Mouse (Mus musculus) ES-Bruce4 (cell line): ENCODE results near the gene Csnk1g2. TPM values are rescaled to one million over a fixed set of nuclear protein-coding genes. Genes with fewer than 3 reads are reported as not detected.
A peak's percentile ranks its signal among the peaks of the same experiment; 100 is the strongest.

Experiments
- H3K27ac ChIP-seq: 2 replicates; pipeline ENCODE4 v1.5.1; 2012; ENCODE audit warnings: low read length, inconsistent platforms; ENCODE audit not compliant: insufficient read depth
- H3K27me3 ChIP-seq: 2 replicates; pipeline ENCODE4 v1.6.1; 2012; ENCODE audit warnings: mild to moderate bottlenecking, low read length, inconsistent platforms; ENCODE audit not compliant: control insufficient read depth, poor library complexity, insufficient read depth, severe bottlenecking
- H3K36me3 ChIP-seq: 2 replicates; pipeline ENCODE4 v1.6.1; 2012; ENCODE audit warnings: inconsistent platforms, mild to moderate bottlenecking, low read length, moderate library complexity; ENCODE audit not compliant: control insufficient read depth, poor library complexity, insufficient read depth, severe bottlenecking
- H3K4me1 ChIP-seq: one replicate; pipeline ENCODE4 v1.8.1; 2011; ENCODE audit warnings: low read length; ENCODE audit not compliant: control insufficient read depth, insufficient read depth
- H3K4me3 ChIP-seq: 2 replicates; pipeline ENCODE4 v1.5.1; 2011; ENCODE audit warnings: low read depth, mild to moderate bottlenecking, low read length
- H3K9ac ChIP-seq: 2 replicates; pipeline ENCODE4 v1.6.1; 2012; ENCODE audit warnings: low read depth, mild to moderate bottlenecking, inconsistent platforms; ENCODE audit not compliant: poor library complexity, severe bottlenecking
- H3K9me3 ChIP-seq: replicated peaks from 2 replicates; pipeline ENCODE4 v1.6.1; 2012; ENCODE audit warnings: mild to moderate bottlenecking, low read length, inconsistent platforms; ENCODE audit not compliant: control insufficient read depth, poor library complexity, insufficient read depth, severe bottlenecking
- CTCF ChIP-seq: IDR thresholded peaks from one replicate; pipeline ENCODE4 v1.8.1; 2011; ENCODE audit warnings: low read depth, low read length
- EP300 ChIP-seq: IDR thresholded peaks from 2 replicates; pipeline ENCODE4 v1.6.1; 2011; ENCODE audit warnings: low read depth, low read length; ENCODE audit not compliant: insufficient read depth
- POLR2A ChIP-seq: IDR thresholded peaks from one replicate; pipeline ENCODE4 v1.8.1; 2011; ENCODE audit warnings: low read length; ENCODE audit not compliant: insufficient read depth
- polyA plus RNA-seq: library from polyadenylated mRNA; stranded (reverse); fragments of >200 nt; gene quantifications from 2 replicates; pipeline ENCODE4 v1.2.4, GENCODE M21; 2011; ENCODE audit warnings: low read depth; ENCODE audit not compliant: missing spikeins, insufficient read depth, insufficient read length

Gene Csnk1g2
- polyA plus RNA-seq, 1 experiment: 82.7 TPM

DNA sequence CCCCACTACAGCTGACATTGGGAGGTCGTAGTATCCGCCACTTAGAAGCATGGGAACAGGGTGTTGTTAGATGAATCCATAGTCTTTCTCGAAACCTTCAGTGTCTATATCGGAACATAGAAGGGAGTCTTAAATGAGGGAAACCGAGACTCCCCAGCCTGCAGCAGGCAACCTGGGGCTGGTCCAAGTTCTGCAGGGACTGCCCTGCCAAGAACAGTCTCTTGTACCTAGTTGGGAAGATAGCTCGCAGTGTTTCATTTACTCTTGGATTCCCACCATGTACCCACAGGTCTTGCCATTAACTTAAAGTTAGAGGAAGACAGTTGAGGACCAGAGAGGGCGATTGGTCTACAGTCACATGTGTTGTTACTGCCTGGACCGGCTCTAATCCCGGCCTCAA, 2.3 kb upstream of the Csnk1g2 start:
- Histone ChIP-seq H3K4me3 (peak overlapping the region; percentile 34), H3K4me1 (no peaks in the 10 kb centered on the region), H3K9ac (no peak overlapping the region), H3K27ac (peak overlapping the region; percentile 13; the same call in 1 of the 2 replicates), H3K36me3 (0 out of 2 replicates have a peak, but pooled peaks cover 3% of the 10 kb centered on the region), H3K9me3 (no peaks in the 10 kb centered on the region), H3K27me3 (no peaks in the 10 kb centered on the region)
- TF ChIP-seq EP300: no peak

DNA sequence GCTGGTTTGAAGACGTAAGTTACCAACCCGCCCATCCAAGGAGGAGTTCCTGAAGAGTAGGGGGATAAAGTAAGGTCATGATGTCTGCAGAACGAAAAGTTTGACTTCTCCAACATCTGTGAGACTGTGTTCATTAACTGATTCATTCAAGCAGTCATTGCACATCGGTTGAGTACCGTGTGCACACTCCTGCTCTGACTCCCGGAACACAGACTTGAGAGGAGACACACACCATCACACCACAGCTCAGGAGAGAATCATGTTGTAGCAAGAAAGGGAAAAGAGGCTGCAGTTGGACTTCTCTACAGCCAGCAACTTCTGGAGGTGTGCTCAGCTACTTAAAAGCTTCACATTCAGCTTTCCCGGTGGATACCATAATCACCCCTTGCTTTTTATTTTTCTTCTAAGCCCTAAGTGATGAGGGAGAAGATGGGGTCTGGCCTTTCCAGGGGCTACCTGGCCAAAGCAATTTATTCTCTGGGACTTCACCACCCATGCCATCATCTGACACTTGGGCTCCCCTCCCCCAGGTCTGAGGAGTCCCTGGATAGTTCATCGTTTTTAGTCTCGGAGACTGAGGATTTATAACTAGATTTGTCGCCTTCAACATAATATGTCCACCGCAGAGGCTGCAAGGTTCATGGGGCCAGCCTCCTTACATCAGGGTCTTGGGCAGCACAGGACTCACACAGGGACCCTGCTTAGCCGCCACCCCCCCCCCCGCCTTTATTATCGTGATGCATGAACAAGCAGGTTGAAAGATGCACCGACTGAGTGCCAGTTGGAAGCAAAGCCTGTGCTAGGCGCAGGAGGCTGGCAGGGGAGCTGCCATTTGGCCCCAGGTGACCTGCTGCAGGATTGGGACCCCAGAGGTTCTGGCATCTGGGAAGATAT, 1.6 kb upstream of the Csnk1g2 start:
- H3K27ac ChIP-seq: peak overlapping the region; percentile 42; the same call in 1 of the 2 replicates
- TF ChIP-seq EP300: no peak
- no peak for TF ChIP-seq POLR2A
- no peak for TF ChIP-seq CTCF
- H3K36me3 ChIP-seq: no peaks in the 10 kb centered on the region
- H3K27me3 ChIP-seq: no peaks in the 10 kb centered on the region
- H3K4me1 ChIP-seq: no peaks in the 10 kb centered on the region
- no peaks in the 10 kb centered on the region for H3K9me3 ChIP-seq
- peak overlapping the region; percentile 69 for H3K9ac ChIP-seq
- H3K4me3 ChIP-seq: peak overlapping the region; percentile 49

DNA sequence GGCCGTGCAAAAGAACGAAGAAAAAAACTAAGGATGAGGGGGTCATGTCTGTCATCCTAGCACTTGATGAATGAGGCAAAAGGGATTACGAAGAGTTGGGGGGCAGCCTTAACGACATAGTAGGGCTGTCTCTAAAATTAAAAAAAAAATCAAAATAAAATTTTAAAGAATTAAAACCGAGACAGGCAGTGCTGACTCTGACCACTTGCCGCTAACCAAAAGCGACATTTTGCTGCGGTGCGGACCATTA, 1.0 kb upstream of the Csnk1g2 start:
- Histone ChIP-seq H3K4me1 (no peaks in the 10 kb centered on the region), H3K27me3 (no peaks in the 10 kb centered on the region), H3K36me3 (no peaks in the 10 kb centered on the region), H3K9ac (peak overlapping the region; percentile 69), H3K9me3 (no peaks in the 10 kb centered on the region), H3K27ac (peak overlapping the region; percentile 42; the same call in 1 of the 2 replicates), H3K4me3 (peak overlapping the region; percentile 49)
- TF ChIP-seq CTCF (no peak), EP300 (no peak), POLR2A (no peak)

DNA sequence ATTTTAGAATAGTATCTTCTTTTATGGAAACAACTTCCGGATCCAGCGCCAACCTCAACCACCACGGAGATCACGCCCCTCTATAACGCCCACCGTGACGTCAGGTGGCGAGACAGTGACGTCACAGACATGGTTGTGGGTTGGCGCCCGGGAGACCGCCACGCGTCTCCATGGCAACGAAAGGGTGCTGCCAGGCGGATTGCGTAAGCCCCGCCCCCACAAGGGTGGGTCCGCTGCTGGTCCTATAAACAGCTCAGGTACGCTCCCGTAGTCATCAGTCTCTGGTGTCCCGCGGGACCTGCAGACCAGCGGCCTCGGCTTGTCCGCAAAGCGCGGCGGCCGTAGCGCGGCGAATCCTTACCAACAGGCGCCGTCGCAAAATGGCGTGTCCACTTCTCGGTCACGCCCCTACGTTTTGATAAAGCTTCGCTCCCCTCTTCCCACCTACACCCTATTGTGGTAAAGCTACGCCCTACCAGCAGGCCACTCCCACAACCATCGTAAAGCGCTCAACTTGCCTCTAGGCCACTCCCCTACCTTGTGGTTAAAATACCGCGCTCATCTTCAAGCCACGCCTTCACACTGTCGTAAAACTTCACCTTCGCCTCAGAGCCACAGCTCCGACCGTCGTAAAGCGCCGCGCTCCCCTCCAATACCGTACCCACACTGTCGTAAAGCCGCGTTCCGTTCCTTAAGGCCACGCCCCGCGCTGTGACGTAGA, 538 bp upstream of the Csnk1g2 start:
- H3K4me3 ChIP-seq: peak overlapping the region; percentile 49
- TF ChIP-seq EP300: peak; percentile 42; the same call in 1 of the 2 replicates
- peak; percentile 59 for TF ChIP-seq POLR2A
- no peak for TF ChIP-seq CTCF
- H3K4me1 ChIP-seq: no peaks in the 10 kb centered on the region
- peak overlapping the region; percentile 80 for H3K9ac ChIP-seq
- no peaks in the 10 kb centered on the region for H3K36me3 ChIP-seq
- H3K27ac ChIP-seq: peak overlapping the region; percentile 42
- no peaks in the 10 kb centered on the region for H3K27me3 ChIP-seq
- H3K9me3 ChIP-seq: no peaks in the 10 kb centered on the region

DNA sequence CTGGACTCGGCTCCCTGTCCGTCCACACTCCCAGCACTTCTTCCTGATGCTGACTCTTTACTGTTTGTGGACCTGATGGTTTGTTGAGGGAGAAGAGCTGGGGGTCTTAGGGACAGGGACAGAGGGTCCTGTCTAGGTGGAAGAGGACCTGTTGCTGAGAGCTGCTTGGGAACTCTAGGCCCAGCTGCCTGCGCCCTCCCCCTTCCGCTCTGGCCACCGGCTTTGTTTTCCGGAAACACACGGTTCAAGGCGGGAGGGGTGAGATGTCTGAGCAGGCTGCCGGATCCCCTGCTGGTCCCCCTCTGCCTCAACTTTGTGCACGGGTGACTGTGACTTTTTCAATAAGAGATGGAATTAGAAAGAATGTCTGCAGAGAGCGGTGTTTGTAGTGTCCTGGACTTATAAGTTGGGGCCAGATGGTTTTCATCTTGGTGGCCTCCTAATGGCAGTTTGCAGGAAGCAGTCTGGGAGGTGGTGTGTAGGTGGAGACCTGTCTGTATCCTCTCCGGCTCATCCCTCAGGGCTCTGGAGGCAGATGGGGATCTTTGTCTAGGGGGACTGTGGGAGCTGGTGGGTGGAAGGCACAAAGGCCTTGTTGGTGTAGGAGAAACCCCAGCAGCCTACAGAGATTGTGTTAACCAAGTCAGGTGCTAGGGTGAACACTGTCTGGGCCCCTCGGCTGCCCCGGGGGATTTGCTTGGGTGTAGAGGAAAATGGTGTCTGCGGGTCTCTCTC, 986 bp downstream of the Csnk1g2 start:
- peak overlapping the region; percentile 89 for H3K4me3 ChIP-seq
- H3K36me3 ChIP-seq: no peaks in the 10 kb centered on the region
- H3K27me3 ChIP-seq: no peaks in the 10 kb centered on the region
- peak overlapping the region; percentile 80 for H3K9ac ChIP-seq
- H3K4me1 ChIP-seq: no peaks in the 10 kb centered on the region
- no peaks in the 10 kb centered on the region for H3K9me3 ChIP-seq
- TF ChIP-seq POLR2A (no peak), EP300 (no peak), CTCF (no peak)
- H3K27ac ChIP-seq: peak overlapping the region; percentile 70

DNA sequence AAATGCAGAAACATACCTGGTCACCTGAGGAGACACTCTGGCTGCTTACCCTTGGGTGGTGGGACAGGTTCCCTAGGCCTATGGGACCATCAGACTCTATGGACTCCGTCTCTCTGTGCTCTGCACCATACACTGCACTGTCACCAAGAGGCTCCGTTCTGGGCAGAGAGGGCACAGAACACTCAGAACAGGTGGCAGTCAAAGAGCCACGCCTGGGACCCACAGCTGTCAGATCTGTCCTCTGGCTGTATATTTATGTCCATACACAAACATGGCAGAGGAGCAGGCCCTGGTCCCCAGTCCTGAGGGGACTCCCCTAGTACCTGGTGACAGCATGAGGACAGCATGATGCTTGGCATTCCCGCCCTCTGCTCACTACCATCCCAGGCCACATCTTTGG, 3.1 kb downstream of the Csnk1g2 start:
- H3K4me3 ChIP-seq: no peak overlapping the region

More for the DNA sequence above, 3.1 kb downstream of the Csnk1g2 start:
- TF ChIP-seq CTCF: no peak
- no peak for TF ChIP-seq EP300
- TF ChIP-seq POLR2A: no peak
- Histone ChIP-seq H3K9ac (no peak overlapping the region), H3K27ac (no peak overlapping the region), H3K4me1 (no peaks in the 10 kb centered on the region), H3K9me3 (no peaks in the 10 kb centered on the region), H3K36me3 (no peaks in the 10 kb centered on the region), H3K27me3 (no peaks in the 10 kb centered on the region)
